Mouse (Mus musculus): ENCODE results near the gene Fam163a.

DNA sequence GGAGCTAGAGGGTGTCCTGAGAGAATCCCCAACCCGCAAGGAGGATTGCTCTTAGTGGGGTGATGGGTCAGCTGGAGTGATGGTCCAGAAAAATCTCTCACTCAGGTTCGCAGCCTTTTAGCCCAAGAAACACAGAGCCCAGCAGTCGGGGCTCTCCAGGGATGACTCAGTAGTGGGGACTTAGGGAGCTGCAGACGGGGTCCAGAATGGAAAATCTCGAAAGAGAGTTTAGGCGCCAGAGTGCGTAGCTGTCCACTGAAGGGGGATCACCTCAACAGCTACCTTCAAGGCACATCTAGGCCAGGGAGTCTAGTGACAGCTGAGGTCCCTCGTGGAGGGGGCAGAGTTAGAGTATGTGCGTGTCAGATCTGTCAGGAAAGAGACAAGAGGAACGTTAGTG lies 338 bp upstream of the Fam163a start:
- TF ChIP-seq USF2 (IDR thresholded peaks at IDR 0.05; ENCODE audit: borderline replicate concordance in 1 of 2, insufficient read depth in 1 of 2, low read depth in 1 of 2, low read length in 2 of 2) (no peak), CTCF (IDR thresholded peaks at IDR 0.05 in 2 of 3, conservative IDR thresholded peaks at IDR 0.05 in 1 of 3; ENCODE audit: control insufficient read depth in 1 of 3, insufficient read depth in 1 of 3, low read depth in 2 of 3, low read length in 3 of 3, poor library complexity in 1 of 3, severe bottlenecking in 1 of 3) (no peak), RAD21 (IDR thresholded peaks at IDR 0.05; ENCODE audit: low read depth, low read length) (no peak), MXI1 (IDR thresholded peaks at IDR 0.05; ENCODE audit: low read depth, low read length) (no peak), ZMIZ1 (IDR thresholded peaks at IDR 0.05; ENCODE audit: low read depth, low read length) (no peak), MEF2A (IDR thresholded peaks at IDR 0.05; ENCODE audit: extremely low read depth, insufficient replicate concordance, low read depth, low read length, poor library complexity, severe bottlenecking) (no peak), POLR2A (IDR thresholded peaks at IDR 0.05; ENCODE audit: control insufficient read depth in 1 of 2, insufficient read depth in 1 of 2, low read depth in 1 of 2, low read length in 2 of 2, poor library complexity in 1 of 2) (no peak), MAFK (IDR thresholded peaks at IDR 0.05; ENCODE audit: borderline replicate concordance, low read depth, low read length) (no peak), HCFC1 (IDR thresholded peaks at IDR 0.05; ENCODE audit: low read depth, low read length) (no peak), UBTF (IDR thresholded peaks at IDR 0.05; ENCODE audit: borderline replicate concordance, insufficient read depth, low read depth, low read length) (no peak), EP300 (IDR thresholded peaks at IDR 0.05; ENCODE audit: low read depth in 1 of 2, low read length in 2 of 2) (no peak)
